Mouse (Mus musculus): ENCODE data around the gene Rorc. TPM values are rescaled to one million over a fixed set of nuclear protein-coding genes. Genes with fewer than 3 reads are reported as not detected.

The Rorc gene
- total and polyA plus RNA-seq, 3 experiments, result not detected

- TF ChIP-seq GATA1 (IDR thresholded peaks at IDR 0.05; ENCODE audit: borderline replicate concordance, low read length) (no peak), POLR2AphosphoS5 (IDR thresholded peaks at IDR 0.05; ENCODE audit: insufficient replicate concordance, low read depth, low read length) (no peak), GATA2 (IDR thresholded peaks at IDR 0.05; ENCODE audit: borderline replicate concordance, low read depth, low read length) (no peak), CTCF (IDR thresholded peaks at IDR 0.05; ENCODE audit: low read depth, low read length) (no peak), TAL1 (conservative IDR thresholded peaks at IDR 0.05; ENCODE audit: low read depth, low read length) (no peak)
- ATAC-seq (ENCODE audit: extremely low read depth, insufficient number of reproducible peaks, low FRiP score, poor library complexity, severe bottlenecking) (no peak), DNase-seq (ENCODE audit: low spot score) (no peak)
- Histone ChIP-seq H3K4me3 (ENCODE audit: low read depth, low read length) (no peak overlapping the region), H3K36me3 (replicated peaks) (no peaks in the 10 kb centered on the region), H3K27me3 (ENCODE audit: insufficient read depth, low read length) (peaks cover 14% of the 10 kb centered on the region), H3K9me3 (replicated peaks) (no peaks in the 10 kb centered on the region), H3K4me1 (ENCODE audit: insufficient read depth, low read depth, low read length) (no peaks in the 10 kb centered on the region)
Observed at GRCm38 (mm10) chr3:94344182-94344581, 28.4 kb upstream of the Rorc start.

- no peak for DNase-seq (ENCODE audit: low spot score)
- ATAC-seq (ENCODE audit: extremely low read depth, insufficient number of reproducible peaks, low FRiP score, poor library complexity, severe bottlenecking), result no peak
- Histone ChIP-seq H3K4me1 (ENCODE audit: insufficient read depth, low read depth, low read length) (no peaks in the 10 kb centered on the region), H3K9me3 (replicated peaks) (no peaks in the 10 kb centered on the region), H3K4me3 (ENCODE audit: low read depth, low read length) (no peak overlapping the region), H3K27me3 (ENCODE audit: insufficient read depth, low read length) (peaks cover 14% of the 10 kb centered on the region), H3K36me3 (replicated peaks) (no peaks in the 10 kb centered on the region)
- no peak for TF ChIP-seq POLR2AphosphoS5 (IDR thresholded peaks at IDR 0.05; ENCODE audit: insufficient replicate concordance, low read depth, low read length)
- no peak for TF ChIP-seq TAL1 (conservative IDR thresholded peaks at IDR 0.05; ENCODE audit: low read depth, low read length)
- TF ChIP-seq GATA2 (IDR thresholded peaks at IDR 0.05; ENCODE audit: borderline replicate concordance, low read depth, low read length), result no peak
- no peak for TF ChIP-seq GATA1 (IDR thresholded peaks at IDR 0.05; ENCODE audit: borderline replicate concordance, low read length)
Observed at GRCm38 (mm10) chr3:94344897-94345296, 27.7 kb upstream of the Rorc start.

- Histone ChIP-seq H3K36me3 (replicated peaks) (no peaks in the 10 kb centered on the region), H3K4me1 (ENCODE audit: insufficient read depth, low read depth, low read length) (no peaks in the 10 kb centered on the region), H3K9me3 (replicated peaks) (no peaks in the 10 kb centered on the region), H3K27me3 (ENCODE audit: insufficient read depth, low read length) (no peaks in the 10 kb centered on the region; the same call in 1 of the 2 replicates), H3K4me3 (ENCODE audit: low read depth, low read length) (no peak overlapping the region)
- no peak for ATAC-seq (ENCODE audit: extremely low read depth, insufficient number of reproducible peaks, low FRiP score, poor library complexity, severe bottlenecking)
- no peak for TF ChIP-seq TAL1 (conservative IDR thresholded peaks at IDR 0.05; ENCODE audit: low read depth, low read length)
- TF ChIP-seq GATA1 (IDR thresholded peaks at IDR 0.05; ENCODE audit: borderline replicate concordance, low read length), result no peak
- no peak for TF ChIP-seq POLR2AphosphoS5 (IDR thresholded peaks at IDR 0.05; ENCODE audit: insufficient replicate concordance, low read depth, low read length)
- no peak for TF ChIP-seq CTCF (IDR thresholded peaks at IDR 0.05; ENCODE audit: low read depth, low read length)
- TF ChIP-seq GATA2 (IDR thresholded peaks at IDR 0.05; ENCODE audit: borderline replicate concordance, low read depth, low read length), result no peak
- DNase-seq (ENCODE audit: low spot score), result no peak
Observed at GRCm38 (mm10) chr3:94348146-94348545, 24.4 kb upstream of the Rorc start.

- peaks cover 6% of the 10 kb centered on the region; the same call in 1 of the 2 replicates for H3K27me3 ChIP-seq (ENCODE audit: insufficient read depth, low read length)
- peaks cover 10% of the 10 kb centered on the region for H3K9me3 ChIP-seq (replicated peaks)
- no peaks in the 10 kb centered on the region for H3K36me3 ChIP-seq (replicated peaks)
- DNase-seq (ENCODE audit: low spot score) (no peak), ATAC-seq (ENCODE audit: extremely low read depth, insufficient number of reproducible peaks, low FRiP score, poor library complexity, severe bottlenecking) (no peak)
- TF ChIP-seq POLR2AphosphoS5 (IDR thresholded peaks at IDR 0.05; ENCODE audit: insufficient replicate concordance, low read depth, low read length) (no peak), TAL1 (conservative IDR thresholded peaks at IDR 0.05; ENCODE audit: low read depth, low read length) (no peak), CTCF (IDR thresholded peaks at IDR 0.05; ENCODE audit: low read depth, low read length) (no peak), GATA1 (IDR thresholded peaks at IDR 0.05; ENCODE audit: borderline replicate concordance, low read length) (no peak), GATA2 (IDR thresholded peaks at IDR 0.05; ENCODE audit: borderline replicate concordance, low read depth, low read length) (no peak)
- H3K4me1 ChIP-seq (ENCODE audit: insufficient read depth, low read depth, low read length), result no peaks in the 10 kb centered on the region; the same call in 1 of the 2 replicates
- no peak overlapping the region for H3K4me3 ChIP-seq (ENCODE audit: low read depth, low read length)
Observed at GRCm38 (mm10) chr3:94360812-94361211, 11.8 kb upstream of the Rorc start.

- H3K4me3 ChIP-seq (ENCODE audit: low read depth, low read length), result no peak within 1 kb of the TSS
- peaks cover 10% of the 10 kb centered on the region for H3K9me3 ChIP-seq (replicated peaks)
- no peaks in the 10 kb centered on the region; the same call in 1 of the 2 replicates for H3K4me1 ChIP-seq (ENCODE audit: insufficient read depth, low read depth, low read length)
- DNase-seq (ENCODE audit: low spot score), result no peak
- no peak for TF ChIP-seq TAL1 (conservative IDR thresholded peaks at IDR 0.05; ENCODE audit: low read depth, low read length)
- TF ChIP-seq GATA1 (IDR thresholded peaks at IDR 0.05; ENCODE audit: borderline replicate concordance, low read length), result no peak
- no peak for TF ChIP-seq GATA2 (IDR thresholded peaks at IDR 0.05; ENCODE audit: borderline replicate concordance, low read depth, low read length)
- no peak for TF ChIP-seq CTCF (IDR thresholded peaks at IDR 0.05; ENCODE audit: low read depth, low read length)
- no peak for TF ChIP-seq POLR2AphosphoS5 (IDR thresholded peaks at IDR 0.05; ENCODE audit: insufficient replicate concordance, low read depth, low read length)
- H3K36me3 ChIP-seq (replicated peaks), result no peaks in the 10 kb centered on the region
- H3K27me3 ChIP-seq (ENCODE audit: insufficient read depth, low read length), result peaks cover 6% of the 10 kb centered on the region; the same call in 1 of the 2 replicates
- no peak for ATAC-seq (ENCODE audit: extremely low read depth, insufficient number of reproducible peaks, low FRiP score, poor library complexity, severe bottlenecking)
Observed at GRCm38 (mm10) chr3:94362138-94362537, 10.5 kb upstream of the Rorc start, which contains the start of gene C2cd4d. C2cd4d (plus strand) TSS chr3:94362438.

GRCm38 (mm10) chr3:94363291-94364153 is 9.1 kb upstream of the Rorc start:
- peaks cover 6% of the 10 kb centered on the region; the same call in 1 of the 2 replicates for H3K27me3 ChIP-seq (ENCODE audit: insufficient read depth, low read length)
- H3K4me1 ChIP-seq (ENCODE audit: insufficient read depth, low read depth, low read length), result peaks cover under 1% of the 10 kb centered on the region; the same call in 1 of the 2 replicates
- ATAC-seq (ENCODE audit: extremely low read depth, insufficient number of reproducible peaks, low FRiP score, poor library complexity, severe bottlenecking) (no peak), DNase-seq (ENCODE audit: low spot score) (no peak)
- peaks cover 10% of the 10 kb centered on the region for H3K9me3 ChIP-seq (replicated peaks)
- no peak for TF ChIP-seq TAL1 (conservative IDR thresholded peaks at IDR 0.05; ENCODE audit: low read depth, low read length)
- H3K4me3 ChIP-seq (ENCODE audit: low read depth, low read length), result 0 out of 2 replicates have a peak overlapping the region, but pooled peaks have one; percentile 5
- no peaks in the 10 kb centered on the region for H3K36me3 ChIP-seq (replicated peaks)
